Mouse (Mus musculus) thymus, adult 2 months (tissue): ENCODE data around the gene Gm49358. TPM values are rescaled to one million over a fixed set of nuclear protein-coding genes. Genes with fewer than 3 reads are reported as not detected.

Source experiments
- DNase-seq: peaks from one replicate; pipeline ENCODE4 v3.0.0; 2021
- H3K27ac ChIP-seq: fragments of 200-500 bp; 2 replicates; pipeline ENCODE4 v1.5.1; 2012; ENCODE audit warnings: low read length, control low read depth; ENCODE audit not compliant: control insufficient read depth, insufficient read depth
- H3K27me3 ChIP-seq: fragments of 200-500 bp; 2 replicates; pipeline ENCODE4 v1.6.1; 2012; ENCODE audit warnings: mild to moderate bottlenecking, low read length, moderate library complexity, mixed read lengths; ENCODE audit not compliant: control insufficient read depth, insufficient read depth
- H3K36me3 ChIP-seq: fragments of 200-500 bp; 2 replicates; pipeline ENCODE4 v1.6.1; 2012; ENCODE audit warnings: mild to moderate bottlenecking, low read length, moderate library complexity; ENCODE audit not compliant: control insufficient read depth, insufficient read depth
- H3K4me1 ChIP-seq: fragments of 200-500 bp; replicated peaks from 2 replicates; pipeline ENCODE4 v1.6.1; 2012; ENCODE audit warnings: low read length; ENCODE audit not compliant: control insufficient read depth, insufficient read depth
- H3K4me3 ChIP-seq: fragments of 200-500 bp; 2 replicates; pipeline ENCODE4 v1.5.1; 2012; ENCODE audit warnings: mild to moderate bottlenecking, low read length, control low read depth, moderate library complexity; ENCODE audit not compliant: control insufficient read depth, insufficient read depth
- CTCF ChIP-seq: fragments of 200-500 bp; IDR thresholded peaks from 2 replicates; pipeline ENCODE4 v1.5.1; 2012; ENCODE audit warnings: mild to moderate bottlenecking, control low read depth, low read length, moderate library complexity, borderline replicate concordance; ENCODE audit not compliant: control insufficient read depth, poor library complexity, insufficient read depth; ENCODE audit errors: extremely low read depth
- POLR2A ChIP-seq: fragments of 200-500 bp; IDR thresholded peaks from 2 replicates; pipeline ENCODE4 v1.6.1; 2012; ENCODE audit warnings: mild to moderate bottlenecking, low read length, control low read depth, moderate library complexity; ENCODE audit not compliant: control insufficient read depth, poor library complexity, insufficient read depth; ENCODE audit errors: extremely low read depth
- WGBS: fragments of 180-500 bp; shearing (Covaris S2); methylation state at CpG from one replicate; pipeline ENCODE4 v1.1.7; 2018; 5-methylcytosine and 5-hydroxymethylcytosine counted together
- polyA plus RNA-seq: library from polyadenylated mRNA; depleted of rRNA; stranded (reverse); fragments of >200 nt; gene quantifications from 2 replicates; pipeline ENCODE4 v1.2.3, GENCODE M21; 2012

Gm49358 gene
- polyA plus RNA-seq, 1 experiment = not detected

GRCm38 (mm10) chr10:86782656-86783055 lies 18.9 kb downstream of the Gm49358 start:
- Histone ChIP-seq H3K27ac (no peak overlapping the region), H3K27me3 (no peaks in the 10 kb centered on the region), H3K4me1 (peaks cover 17% of the 10 kb centered on the region), H3K4me3 (no peak overlapping the region), H3K36me3 (no peaks in the 10 kb centered on the region)
- 34% methylated on average over 5 of the region's 5 CpGs for WGBS
- DNase-seq = no peak
- TF ChIP-seq CTCF (no peak), POLR2A (no peak)

- no peak overlapping the region for H3K4me3 ChIP-seq
- no peak overlapping the region for H3K27ac ChIP-seq
- no peaks in the 10 kb centered on the region for H3K27me3 ChIP-seq
- WGBS = 88% methylated on average over 5 of the region's 5 CpGs
- TF ChIP-seq POLR2A (no peak), CTCF (no peak)
- no peaks in the 10 kb centered on the region for H3K36me3 ChIP-seq
- H3K4me1 ChIP-seq = peaks cover 11% of the 10 kb centered on the region
- no peak for DNase-seq
These were observed 19.8 kb downstream of the Gm49358 start for GRCm38 (mm10) chr10:86783561-86783960.

DNA sequence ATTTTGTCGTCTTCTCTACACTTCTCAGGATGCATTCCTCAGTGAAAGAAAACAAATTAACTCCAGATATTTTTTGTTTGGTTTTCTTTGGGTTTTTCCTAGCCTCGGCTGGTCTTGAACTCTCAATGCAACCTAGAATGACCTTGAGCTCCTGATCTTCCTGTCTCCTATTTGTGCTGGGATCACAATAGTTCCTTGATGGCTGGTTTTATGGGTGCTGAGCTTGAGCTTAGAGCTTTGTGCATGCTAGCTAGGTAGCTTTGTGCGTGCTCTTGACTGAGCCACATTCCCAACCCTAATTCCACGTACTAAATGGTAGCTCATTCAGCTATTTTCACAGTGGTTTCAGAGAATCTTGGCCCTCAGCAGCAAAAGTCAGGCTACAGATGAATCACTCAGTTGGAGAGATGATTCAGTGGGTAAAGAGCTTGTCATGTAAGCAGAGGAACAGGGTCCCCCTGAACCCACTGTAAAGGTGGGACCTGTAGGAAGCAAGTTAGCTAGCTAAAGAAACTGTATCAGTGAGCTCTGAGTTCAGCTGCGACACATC lies 20.4 kb downstream of the Gm49358 start:
- no peaks in the 10 kb centered on the region for H3K36me3 ChIP-seq
- 95% methylated on average over 5 of the region's 5 CpGs for WGBS
- no peak overlapping the region for H3K27ac ChIP-seq
- H3K4me3 ChIP-seq = no peak overlapping the region
- H3K4me1 ChIP-seq = peaks cover 11% of the 10 kb centered on the region
- no peak for DNase-seq
- H3K27me3 ChIP-seq = no peaks in the 10 kb centered on the region
- TF ChIP-seq POLR2A = no peak
- TF ChIP-seq CTCF = no peak

- no peak overlapping the region for H3K4me3 ChIP-seq
- no peak overlapping the region for H3K27ac ChIP-seq
- peaks cover 4% of the 10 kb centered on the region; the same call in 1 of the 2 replicates for H3K4me1 ChIP-seq
- no peak for DNase-seq
- WGBS = 66% methylated on average over 2 of the region's 2 CpGs
- H3K36me3 ChIP-seq = no peaks in the 10 kb centered on the region
- TF ChIP-seq CTCF (no peak), POLR2A (no peak)
- H3K27me3 ChIP-seq = no peaks in the 10 kb centered on the region
These were observed 21.6 kb downstream of the Gm49358 start for GRCm38 (mm10) chr10:86785396-86785795.

GRCm38 (mm10) chr10:86786083-86786482 lies 22.3 kb downstream of the Gm49358 start:
- H3K27me3 ChIP-seq = no peaks in the 10 kb centered on the region
- no peak overlapping the region for H3K4me3 ChIP-seq
- 85% methylated on average over 5 of the region's 5 CpGs for WGBS
- no peak for DNase-seq
- no peak for TF ChIP-seq POLR2A
- TF ChIP-seq CTCF = no peak
- no peak overlapping the region for H3K27ac ChIP-seq
- peaks cover 4% of the 10 kb centered on the region; the same call in 1 of the 2 replicates for H3K4me1 ChIP-seq
- H3K36me3 ChIP-seq = no peaks in the 10 kb centered on the region

- Histone ChIP-seq H3K27me3 (no peaks in the 10 kb centered on the region), H3K4me1 (no peaks in the 10 kb centered on the region), H3K36me3 (no peaks in the 10 kb centered on the region), H3K4me3 (no peak overlapping the region), H3K27ac (no peak overlapping the region)
- no peak for TF ChIP-seq CTCF
- no peak for TF ChIP-seq POLR2A
- no peak for DNase-seq
- WGBS = 89% methylated on average over 5 of the region's 5 CpGs
These were observed 24.4 kb downstream of the Gm49358 start for GRCm38 (mm10) chr10:86788193-86788592.

GRCm38 (mm10) chr10:86789146-86789672 lies 25.4 kb downstream of the Gm49358 start:
- no peaks in the 10 kb centered on the region for H3K36me3 ChIP-seq
- TF ChIP-seq CTCF = no peak
- no peak overlapping the region for H3K27ac ChIP-seq
- no peaks in the 10 kb centered on the region for H3K27me3 ChIP-seq
- no peaks in the 10 kb centered on the region for H3K4me1 ChIP-seq
- no peak overlapping the region for H3K4me3 ChIP-seq
- 95% methylated on average over 7 of the region's 7 CpGs for WGBS
- DNase-seq = no peak
